Mouse (Mus musculus): ENCODE measurements around the gene Nebl.
A peak's percentile ranks its signal among the peaks of the same experiment; 100 is the strongest.

Gene Nebl

GRCm38 (mm10) chr2:17705964-17706363, 25.3 kb downstream of the Nebl start:
- no peak for DNase-seq

GRCm38 (mm10) chr2:17705426-17705825, 25.8 kb downstream of the Nebl start:
- no peak for DNase-seq

DNA sequence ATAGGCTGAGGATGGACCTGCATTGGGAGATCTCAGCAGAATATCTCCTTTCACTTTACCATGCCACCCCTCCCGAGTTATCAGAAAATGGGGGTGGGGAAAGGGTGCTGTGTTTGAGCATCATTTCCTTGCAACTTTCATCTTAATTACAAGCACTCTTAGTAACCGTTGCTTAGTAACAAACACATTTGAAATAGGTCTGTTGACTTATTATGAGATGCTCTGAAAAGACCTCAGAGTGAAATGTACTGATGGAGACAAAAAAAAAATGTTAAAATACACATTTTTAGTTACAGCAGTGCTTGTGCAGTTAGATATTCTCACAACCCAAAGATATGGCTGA, 28.1 kb downstream of the Nebl start:
- no peak for DNase-seq

DNA sequence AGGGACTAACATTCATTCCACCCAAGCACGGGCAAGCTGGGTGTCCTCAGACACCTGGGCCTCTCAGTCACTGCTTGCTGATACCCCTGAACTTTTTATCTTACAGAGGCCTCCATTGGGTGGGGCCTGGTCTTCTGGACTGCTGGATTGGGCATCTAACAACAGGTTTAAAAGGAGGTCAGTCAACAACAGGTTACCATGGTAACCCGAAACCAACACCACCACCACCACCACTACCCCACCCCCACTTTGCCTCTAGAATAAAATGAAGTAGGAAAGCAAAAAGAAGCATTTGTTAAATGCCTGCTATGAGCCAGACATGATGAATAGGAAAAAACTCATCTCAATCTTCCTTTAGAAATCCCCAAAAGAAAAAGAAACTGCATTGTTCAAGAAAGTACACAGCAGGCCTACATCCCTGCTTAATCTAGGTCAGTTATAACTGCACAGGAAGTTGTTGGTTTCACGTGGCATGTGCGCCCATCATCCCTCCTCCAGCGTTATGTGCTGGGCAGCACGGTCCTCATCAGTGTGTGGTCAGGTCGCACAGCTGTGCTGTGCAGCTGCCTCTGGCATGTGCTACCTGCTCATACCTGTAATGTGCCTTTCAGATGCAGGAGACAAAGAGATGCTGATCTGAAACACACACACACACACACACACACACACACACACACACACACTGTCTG, 28.6 kb downstream of the Nebl start:
- peak; percentile 46 to 64 for DNase-seq

DNA sequence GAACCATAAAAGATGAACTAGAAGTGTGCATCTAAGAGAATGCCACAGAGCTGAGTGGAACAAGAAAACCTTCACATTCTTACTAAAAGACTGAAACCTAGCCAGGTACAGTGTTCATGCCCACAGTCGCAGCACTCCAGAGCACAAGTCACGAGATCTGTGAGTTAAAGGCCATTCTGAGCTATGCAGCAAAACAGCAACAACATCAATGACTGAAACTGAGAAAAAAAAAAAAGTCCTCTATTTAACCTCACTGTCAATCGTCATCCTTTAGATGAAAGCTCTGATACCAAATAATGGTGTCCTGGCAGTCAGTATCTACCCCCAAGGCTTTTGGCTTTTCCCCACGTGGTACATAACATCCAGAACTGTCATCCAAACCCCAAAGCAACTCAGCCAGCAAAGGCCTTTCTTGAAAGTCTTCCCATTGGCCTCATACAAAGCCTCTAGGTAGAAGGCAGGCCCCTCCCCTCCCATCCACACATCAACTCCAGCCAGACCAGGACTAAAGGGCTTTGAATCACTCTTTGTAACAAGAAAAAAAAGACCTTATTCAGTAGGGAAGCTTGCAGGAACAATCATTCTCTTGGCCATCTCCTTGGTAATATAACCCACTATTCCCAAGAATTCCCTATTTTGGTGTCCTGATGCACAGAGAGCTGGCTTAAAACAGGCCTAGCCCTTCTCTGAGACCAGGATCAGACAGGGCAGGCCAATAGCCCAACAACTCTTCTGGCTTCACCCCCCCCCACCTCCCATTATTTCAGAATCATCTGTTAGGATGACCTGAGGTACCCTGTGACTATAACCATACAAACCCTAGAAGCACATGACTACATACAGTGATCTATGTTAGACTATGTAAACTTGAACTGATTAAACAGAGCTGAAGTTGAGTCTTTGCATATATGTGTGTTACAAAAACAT, 32.8 kb downstream of the Nebl start:
- no peak for DNase-seq

GRCm38 (mm10) chr2:17692926-17693325, 38.3 kb downstream of the Nebl start:
- DNase-seq, result no peak

GRCm38 (mm10) chr2:17690264-17690663, 41.0 kb downstream of the Nebl start:
- DNase-seq, result no peak

- DNase-seq, result no peak
These were observed 44.1 kb downstream of the Nebl start for GRCm38 (mm10) chr2:17687141-17687540.

- no peak for DNase-seq
These were observed 47.8 kb downstream of the Nebl start for GRCm38 (mm10) chr2:17683326-17684040.

DNA sequence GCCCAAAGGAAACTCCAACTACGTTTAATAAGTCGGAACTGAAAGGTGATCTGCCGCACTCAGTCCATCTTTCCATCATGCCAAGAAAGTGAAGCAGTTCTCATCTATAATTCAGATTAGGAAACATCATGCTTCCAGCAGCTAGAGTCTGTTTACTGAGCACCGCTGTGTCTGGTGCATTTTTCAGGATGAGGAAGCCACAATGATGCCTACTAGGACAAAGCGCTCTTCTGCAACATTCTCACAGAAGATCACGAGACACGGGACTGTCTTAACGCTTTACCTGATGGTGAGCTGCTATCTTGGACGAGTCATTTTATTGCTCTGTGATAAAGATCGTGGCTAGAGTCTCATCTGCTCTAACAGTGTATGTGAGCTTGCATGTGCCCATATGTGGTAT, 59.1 kb downstream of the Nebl start:
- DNase-seq, result no peak

- peak; percentile 17 to 22 for DNase-seq
These were observed 59.7 kb downstream of the Nebl start for GRCm38 (mm10) chr2:17671566-17671965.

GRCm38 (mm10) chr2:17669953-17670352, 61.3 kb downstream of the Nebl start:
- no peak for DNase-seq

DNA sequence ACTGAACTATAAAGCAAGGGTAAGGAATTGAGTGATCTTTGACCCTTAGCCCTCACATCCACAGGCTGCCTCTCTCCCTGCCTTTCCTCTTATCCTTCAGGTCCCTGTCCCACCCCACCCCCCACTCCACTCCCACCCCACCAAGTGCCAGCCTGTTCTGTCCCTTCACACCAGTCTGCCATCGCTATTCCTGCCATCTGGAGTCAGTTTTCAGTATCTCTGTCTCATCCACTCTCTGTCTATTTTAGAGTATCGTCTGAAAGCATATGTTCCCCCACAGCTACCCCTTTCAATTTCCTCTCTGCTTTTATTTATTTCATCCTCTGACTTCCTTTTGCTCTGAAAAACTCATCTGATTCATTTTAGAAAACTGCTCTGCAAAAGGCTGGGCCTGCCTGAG, 62.3 kb downstream of the Nebl start:
- DNase-seq, result no peak

- DNase-seq, result no peak
These were observed 73.1 kb downstream of the Nebl start for GRCm38 (mm10) chr2:17658176-17658575.

GRCm38 (mm10) chr2:17650147-17650834, 81.0 kb downstream of the Nebl start:
- no peak for DNase-seq

DNA sequence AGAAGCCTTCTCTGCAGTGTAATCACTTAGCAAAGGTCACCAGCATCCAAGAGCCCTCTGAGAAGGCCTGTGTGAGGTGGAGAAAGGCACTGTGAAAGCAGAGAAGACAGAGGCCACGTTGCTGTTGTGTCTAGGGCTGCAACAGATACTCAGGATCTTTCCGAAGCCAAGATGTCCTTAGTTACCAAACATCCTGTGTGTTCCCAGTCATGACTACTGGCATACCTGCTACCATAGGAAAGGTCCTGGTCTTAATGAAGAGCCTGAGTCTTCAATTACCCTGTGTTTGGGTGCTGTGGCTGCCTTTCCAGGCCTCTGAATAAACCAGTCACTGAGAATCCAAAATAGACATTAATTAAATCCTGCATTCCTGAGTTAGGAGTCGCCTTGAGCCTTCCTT, 81.5 kb downstream of the Nebl start:
- DNase-seq, result no peak

DNA sequence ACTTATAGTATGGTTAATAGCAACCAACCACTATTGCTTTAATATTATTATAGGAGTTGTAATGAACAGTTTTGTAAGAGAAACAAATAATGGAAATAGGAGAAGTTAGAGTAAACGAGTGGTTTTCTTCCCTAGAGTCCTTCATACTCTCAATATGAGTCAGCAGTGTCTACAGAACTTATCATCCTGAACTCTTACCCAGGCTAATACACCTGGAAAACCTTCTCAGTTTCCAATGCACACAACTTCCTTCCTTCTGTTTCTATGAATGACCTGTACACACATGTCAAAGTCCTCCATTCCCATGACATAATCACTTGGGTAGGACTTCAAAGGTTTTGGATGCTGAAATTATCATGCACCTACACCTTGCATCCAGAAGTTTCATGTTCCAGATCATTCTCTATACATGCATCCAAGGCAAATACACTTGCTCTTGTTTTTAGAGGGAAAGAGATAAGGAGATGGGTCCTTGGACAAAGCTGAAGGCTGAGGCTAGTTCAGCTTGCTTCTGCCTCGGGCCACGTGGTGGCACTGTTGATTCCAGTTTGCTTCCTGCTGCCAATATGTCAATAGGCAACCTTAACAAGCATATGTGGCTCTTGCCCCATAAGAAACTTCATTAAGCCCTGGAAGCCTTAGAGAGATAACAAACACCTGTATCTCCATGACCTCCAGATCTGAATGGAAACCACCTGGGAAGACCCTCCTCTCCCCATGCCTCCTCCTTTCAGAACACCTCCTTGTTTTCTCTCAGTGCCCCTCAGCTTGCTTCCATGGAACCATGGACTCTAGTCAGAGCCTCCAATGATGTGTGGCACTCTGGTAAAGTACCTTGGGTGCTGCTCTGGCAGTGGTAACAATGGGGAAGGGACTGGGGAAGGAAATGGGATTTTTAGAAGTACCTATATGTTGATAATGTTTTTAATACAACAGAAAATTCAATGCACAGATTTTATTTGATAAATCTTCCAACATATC, 86.7 kb downstream of the Nebl start:
- peak; percentile 63 to 68 for DNase-seq

- no peak for DNase-seq
These were observed 87.4 kb downstream of the Nebl start for GRCm38 (mm10) chr2:17643869-17644268.

GRCm38 (mm10) chr2:17642770-17643169, 88.5 kb downstream of the Nebl start:
- no peak for DNase-seq

- no peak for DNase-seq
These were observed 90.4 kb downstream of the Nebl start for GRCm38 (mm10) chr2:17640861-17641260.

DNA sequence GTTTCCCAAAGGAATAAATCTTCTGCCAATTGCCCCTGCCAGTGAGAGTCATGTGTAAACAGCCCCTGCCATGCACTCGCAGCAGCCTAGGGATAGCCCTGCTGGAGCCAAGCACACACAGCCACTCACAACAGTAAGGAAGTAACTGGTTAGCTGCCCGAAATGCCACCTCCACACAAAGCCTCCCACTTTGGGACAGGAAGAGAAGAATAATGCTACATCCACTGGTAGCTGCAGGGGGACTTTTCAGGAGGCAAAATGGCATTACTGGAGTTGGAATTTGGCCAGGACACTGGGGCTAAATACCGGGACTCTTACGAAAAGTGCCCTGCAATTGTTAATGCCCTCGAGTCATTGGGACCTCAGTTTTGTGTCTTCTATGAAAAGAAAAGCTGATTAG, 92.6 kb downstream of the Nebl start:
- DNase-seq, result no peak

DNA sequence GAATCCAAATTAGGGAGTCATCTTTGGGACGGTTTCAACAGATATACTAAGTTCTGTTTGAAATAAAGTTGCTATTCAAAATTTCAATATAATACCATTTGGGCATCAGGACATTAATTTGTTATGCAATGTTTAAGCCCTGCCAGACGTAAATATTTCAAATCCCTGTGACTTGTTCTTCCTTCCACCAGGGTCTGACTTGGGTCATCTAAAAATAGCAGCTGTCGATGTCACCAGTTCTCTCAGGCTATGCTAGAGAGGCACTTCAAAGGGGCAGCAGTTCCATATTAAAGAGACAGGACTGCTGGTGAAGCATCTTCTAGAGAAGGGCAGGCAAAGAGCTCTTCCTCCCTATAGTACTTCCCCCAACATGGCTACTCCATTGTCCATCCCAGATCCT, 107.3 kb downstream of the Nebl start:
- DNase-seq, result no peak

Measured in thymus, postnatal 36 days (tissue).